Mouse (Mus musculus): ENCODE results near the gene Pafah2.
A peak's percentile ranks its signal among the peaks of the same experiment; 100 is the strongest.
"Not testable (repeated sequence)": the region's sequence is repeated elsewhere in the genome, so short reads cannot be mapped to it uniquely, and the experiment has no call there.

The Pafah2 gene

DNA sequence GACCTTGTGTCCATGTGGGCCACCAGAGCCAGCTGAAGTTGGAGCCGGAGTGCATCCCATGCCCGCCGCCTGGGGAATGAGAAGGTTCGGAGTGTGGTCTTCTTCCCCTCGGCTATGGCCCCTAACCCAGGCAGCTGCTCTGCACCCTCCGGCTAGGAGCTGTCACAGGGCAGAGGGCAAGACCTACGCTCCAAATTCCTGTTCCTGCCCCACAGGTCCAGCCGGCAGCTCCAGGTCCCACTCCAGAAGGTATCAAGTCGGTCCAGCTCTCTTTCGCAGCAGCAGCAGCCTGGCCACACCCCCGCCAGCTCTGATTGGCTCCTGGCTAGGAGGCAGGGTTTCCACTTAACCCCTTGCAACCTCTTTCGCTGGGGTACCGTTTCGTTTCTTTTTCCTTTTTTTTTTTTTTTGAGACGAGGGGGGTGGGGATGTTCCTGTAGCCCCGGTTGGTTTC, 23.8 kb upstream of the Pafah2 start:
- peak; percentile 81 for DNase-seq (ENCODE audit: low read depth, low spot score)

- DNase-seq (ENCODE audit: low read depth, low spot score): no peak
Observed at GRCm38 (mm10) chr4:134373295-134373694, 22.8 kb upstream of the Pafah2 start.

DNA sequence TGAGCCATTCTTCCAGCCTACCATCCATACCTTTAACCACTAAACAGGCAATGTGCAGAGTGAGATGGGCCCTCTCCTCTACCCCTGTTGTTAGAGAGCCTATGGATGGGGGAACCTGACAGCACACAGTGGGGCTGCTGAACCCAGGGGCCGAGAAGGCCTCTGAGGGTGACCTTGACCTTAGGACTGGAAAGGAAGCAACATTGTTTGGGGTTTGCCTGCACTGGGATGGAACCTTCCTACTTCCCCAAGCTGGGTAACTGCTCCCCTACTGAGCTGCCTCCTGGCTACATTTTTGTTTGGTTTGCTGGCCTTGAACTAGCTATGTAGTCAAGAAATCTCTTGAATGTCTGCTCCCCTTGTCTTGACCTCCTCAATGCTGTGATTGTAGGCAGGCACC, 21.8 kb upstream of the Pafah2 start:
- DNase-seq (ENCODE audit: low read depth, low spot score): no peak

DNA sequence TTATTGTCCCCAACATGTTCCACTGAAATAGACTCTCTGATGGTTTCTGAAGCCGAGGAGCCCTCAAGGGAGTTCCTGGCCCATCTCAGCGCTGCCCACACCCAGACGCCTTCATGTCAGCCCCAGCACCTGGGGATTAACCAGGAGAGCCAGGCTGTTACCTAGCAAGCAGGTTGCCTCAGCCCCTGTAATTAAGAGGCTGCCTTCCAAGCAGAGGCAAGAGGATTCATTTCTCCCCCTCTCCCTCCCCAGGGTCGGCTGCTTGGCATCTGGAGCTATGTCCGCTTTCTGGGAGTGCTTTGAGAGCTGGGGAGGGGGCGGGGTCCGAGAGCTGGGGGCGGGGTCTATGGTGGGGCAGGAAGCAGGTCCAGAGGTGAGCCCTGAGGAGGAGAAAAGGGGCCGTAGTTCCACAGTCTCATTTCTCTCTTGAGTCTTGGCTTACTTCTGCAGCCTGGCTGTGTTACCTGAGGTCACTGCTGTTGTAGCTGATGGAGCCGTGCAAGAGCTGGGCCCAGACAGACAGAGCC, 18.0 kb upstream of the Pafah2 start:
- no peak for DNase-seq (ENCODE audit: low read depth, low spot score)

DNA sequence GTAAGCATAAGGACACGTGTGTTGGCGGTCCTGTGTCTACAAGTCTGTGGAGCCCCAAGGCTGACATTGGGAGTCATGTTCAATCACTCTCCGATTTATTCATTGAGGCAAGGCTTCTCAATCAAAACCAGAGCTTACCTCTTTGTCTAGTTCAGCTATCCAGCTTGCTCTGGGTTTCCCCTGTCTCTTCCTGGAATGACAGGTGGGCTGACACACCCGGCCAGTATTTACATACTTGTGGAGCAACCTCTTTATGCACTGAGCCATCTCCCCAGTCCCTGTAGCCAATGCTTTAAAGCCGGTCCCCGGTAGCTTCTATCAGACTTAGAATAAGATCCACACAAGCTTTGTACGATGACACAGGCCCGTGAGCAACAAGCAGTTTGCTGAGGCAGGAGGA, 16.6 kb upstream of the Pafah2 start:
- no peak for DNase-seq (ENCODE audit: low read depth, low spot score)

GRCm38 (mm10) chr4:134383750-134384149, 12.4 kb upstream of the Pafah2 start, which contains the start of gene Extl1:
Extl1 (minus strand) TSS chr4:134383850.
- DNase-seq (ENCODE audit: low read depth, low spot score): not testable (repeated sequence)

DNA sequence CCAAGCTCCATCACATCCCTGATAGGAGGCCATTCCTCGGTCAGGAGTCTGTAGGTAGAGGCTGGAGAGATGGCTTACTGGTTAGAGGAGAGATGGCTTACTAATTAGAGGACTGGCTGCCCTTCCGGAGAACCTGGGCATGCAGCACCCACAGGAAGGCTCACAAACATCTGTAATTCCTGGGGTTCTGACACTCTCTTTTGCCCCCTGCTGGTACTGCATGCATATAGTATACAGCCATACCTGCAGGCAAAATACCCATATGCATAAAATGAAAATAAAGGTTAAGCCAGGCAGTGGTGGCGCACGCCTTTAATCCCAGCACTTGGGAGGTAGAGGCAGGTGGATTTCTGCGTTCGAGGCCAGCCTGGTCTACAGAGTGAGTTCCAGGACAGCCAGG, 8.9 kb upstream of the Pafah2 start:
- peak; percentile 66 for DNase-seq (ENCODE audit: low read depth, low spot score)

DNA sequence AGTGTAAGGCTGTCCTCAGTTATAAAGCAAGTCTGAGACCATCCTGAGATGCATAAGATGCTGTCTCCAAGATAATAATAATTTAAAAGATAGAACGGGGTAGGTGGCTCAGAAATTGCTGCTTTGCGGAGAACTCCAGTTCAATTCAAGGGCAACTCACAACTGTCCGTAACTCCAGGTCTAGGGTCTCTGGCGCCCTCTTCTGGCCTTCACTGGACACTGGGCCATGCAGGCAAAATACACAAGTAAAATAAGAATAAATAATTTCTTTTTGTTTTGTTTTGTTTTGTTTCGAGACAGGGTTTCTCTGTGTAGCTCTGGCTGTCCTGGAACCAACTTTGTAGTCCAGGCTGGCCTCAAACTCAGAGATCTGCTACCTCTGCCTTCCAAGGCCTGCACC, 7.7 kb upstream of the Pafah2 start:
- peak; percentile 87 for DNase-seq (ENCODE audit: low read depth, low spot score)

GRCm38 (mm10) chr4:134391636-134392035, 4.5 kb upstream of the Pafah2 start:
- DNase-seq (ENCODE audit: low read depth, low spot score): no peak

GRCm38 (mm10) chr4:134392595-134392994, 3.5 kb upstream of the Pafah2 start:
- DNase-seq (ENCODE audit: low read depth, low spot score): peak; percentile 63

- DNase-seq (ENCODE audit: low read depth, low spot score): peak; percentile 38
Observed at GRCm38 (mm10) chr4:134393026-134393425, 3.1 kb upstream of the Pafah2 start.

- DNase-seq (ENCODE audit: low read depth, low spot score): no peak
Observed at GRCm38 (mm10) chr4:134395142-134395541, 978 bp upstream of the Pafah2 start.

DNA sequence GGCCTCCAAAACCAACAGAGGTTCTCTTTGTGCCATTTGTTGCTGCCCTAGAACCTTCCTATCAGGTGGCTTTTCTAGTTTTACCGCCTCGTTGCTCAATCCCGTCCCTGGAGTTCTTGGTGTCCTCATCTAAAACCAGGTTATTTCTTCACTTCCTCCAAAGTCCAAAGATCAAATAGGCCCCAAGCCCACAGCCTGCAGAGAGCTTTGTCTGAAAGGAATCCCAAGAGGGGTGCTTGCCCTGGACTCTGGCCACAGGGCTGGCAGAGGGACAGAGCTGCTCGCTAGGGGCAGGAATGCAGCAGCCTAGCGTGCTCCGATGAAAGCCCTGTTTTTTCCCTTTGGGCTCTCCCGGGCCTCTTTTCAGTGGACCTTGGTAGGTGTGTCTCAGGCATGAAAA, 1.0 kb downstream of the Pafah2 start:
- DNase-seq (ENCODE audit: low read depth, low spot score): no peak

GRCm38 (mm10) chr4:134397732-134398131, 1.6 kb downstream of the Pafah2 start:
- no peak for DNase-seq (ENCODE audit: low read depth, low spot score)

- DNase-seq (ENCODE audit: low read depth, low spot score): no peak
Observed at GRCm38 (mm10) chr4:134400206-134400605, 4.1 kb downstream of the Pafah2 start.

GRCm38 (mm10) chr4:134401181-134401661, 5.1 kb downstream of the Pafah2 start:
- peak; percentile 65 for DNase-seq (ENCODE audit: low read depth, low spot score)

GRCm38 (mm10) chr4:134401856-134402570, 5.9 kb downstream of the Pafah2 start:
- peak; percentile 17 for DNase-seq (ENCODE audit: low read depth, low spot score)

DNA sequence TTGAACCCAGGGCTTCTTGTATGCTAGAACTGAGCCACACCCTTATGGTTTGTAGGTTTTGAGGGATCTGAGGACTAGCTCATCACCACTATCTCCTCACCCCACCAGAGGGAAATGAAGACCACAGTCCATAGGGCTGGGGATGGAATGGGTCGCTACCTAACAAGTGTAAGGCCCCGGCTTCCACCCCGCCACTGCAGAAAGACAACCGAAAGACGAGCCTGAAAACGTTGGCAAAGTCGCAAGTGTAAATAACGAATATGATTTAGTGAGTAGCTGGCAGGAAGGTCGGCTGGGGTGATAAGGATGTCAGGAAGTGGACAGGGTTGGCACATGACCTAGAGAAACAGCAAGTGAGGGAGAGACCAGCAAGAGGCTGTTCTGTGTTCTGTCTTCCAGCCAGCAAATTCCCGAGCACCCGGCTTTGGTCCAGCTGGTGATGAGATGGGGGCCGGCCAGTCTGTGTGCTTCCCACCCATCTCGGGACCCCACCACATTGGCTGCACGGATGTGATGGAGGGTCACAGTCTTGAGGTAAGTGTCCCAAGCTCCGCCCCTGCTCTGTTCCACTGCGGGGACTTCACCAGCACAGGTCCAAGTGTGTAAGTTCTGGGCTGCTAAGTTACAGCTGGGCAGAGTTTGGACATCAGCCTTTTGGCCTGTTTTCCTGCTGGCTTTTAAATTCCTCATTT, 6.6 kb downstream of the Pafah2 start:
- DNase-seq (ENCODE audit: low read depth, low spot score): no peak

GRCm38 (mm10) chr4:134403721-134404120, 7.6 kb downstream of the Pafah2 start:
- DNase-seq (ENCODE audit: low read depth, low spot score): no peak

DNA sequence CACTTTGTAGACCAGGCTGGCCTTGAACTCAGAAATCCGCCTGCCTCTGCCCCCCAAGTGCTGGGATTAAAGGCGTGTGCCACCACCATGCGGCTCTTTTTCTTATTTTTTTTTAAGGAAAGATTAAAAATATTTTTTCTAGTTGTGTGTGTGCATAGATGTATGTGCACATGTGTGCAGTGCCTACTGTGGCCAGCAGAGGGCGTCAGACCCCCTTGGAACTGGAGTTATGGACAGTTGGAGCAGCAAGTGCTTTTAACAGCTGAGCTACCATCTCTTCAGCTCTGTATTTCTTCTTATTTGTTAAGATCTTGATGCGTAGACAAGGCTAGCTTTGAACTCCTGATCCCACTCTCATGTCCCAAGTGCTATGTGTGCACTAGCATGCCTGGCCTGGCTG, 13.2 kb downstream of the Pafah2 start:
- DNase-seq (ENCODE audit: low read depth, low spot score): peak; percentile 49

DNA sequence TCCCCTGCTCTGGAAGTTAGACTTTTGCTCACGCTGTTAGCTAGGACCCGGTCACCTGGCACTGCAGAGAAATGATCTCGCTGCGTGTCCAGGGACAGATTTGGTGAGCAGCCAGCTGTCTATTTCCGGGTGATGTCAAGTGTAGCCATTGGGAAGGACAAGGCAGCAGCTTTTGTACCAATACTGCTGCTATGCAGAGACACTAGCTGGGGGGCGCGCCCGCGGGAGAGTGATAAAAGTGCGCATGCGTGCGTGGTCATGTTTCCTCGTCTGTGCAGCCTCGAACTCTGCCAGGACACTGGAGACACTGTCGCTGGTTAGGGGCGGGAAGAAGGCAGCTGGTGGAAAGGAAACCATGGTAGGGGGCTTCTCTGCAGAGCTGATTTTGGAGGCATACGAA, 20.1 kb downstream of the Pafah2 start:
- no peak for DNase-seq (ENCODE audit: low read depth, low spot score)

- DNase-seq (ENCODE audit: low read depth, low spot score): no peak
Observed at GRCm38 (mm10) chr4:134416602-134417001, 20.5 kb downstream of the Pafah2 start.

GRCm38 (mm10) chr4:134417111-134417510, 21.0 kb downstream of the Pafah2 start:
- DNase-seq (ENCODE audit: low read depth, low spot score): no peak
